Mouse (Mus musculus) CH12.LX (cell line): ENCODE results near the gene Reck.

Experiments
- CTCF ChIP-seq, 2 experiments: IDR thresholded peaks in 1 of 2; conservative IDR thresholded peaks in 1 of 2; 2 replicates each; pipeline ENCODE4 v1.5.1; 2011 to 2012; ENCODE audit warnings: low read depth in 2 of 2, low read length in 2 of 2, improper control_type of control experiment in 1 of 2, inconsistent platforms in 1 of 2, mild to moderate bottlenecking in 1 of 2, moderate library complexity in 1 of 2
- EP300 ChIP-seq: IDR thresholded peaks from 2 replicates; pipeline ENCODE4 v1.6.1; 2011; ENCODE audit warnings: low read length, improper control_type of control experiment
- ETS1 ChIP-seq: conservative IDR thresholded peaks from 2 replicates; pipeline ENCODE4 v1.6.1; 2012; ENCODE audit warnings: low read depth, mild to moderate bottlenecking, inconsistent platforms, low read length, improper control_type of control experiment, moderate library complexity
- MXI1 ChIP-seq: IDR thresholded peaks from 2 replicates; pipeline ENCODE4 v1.6.1; 2011; ENCODE audit warnings: mild to moderate bottlenecking, low read depth, low read length, improper control_type of control experiment
- PAX5 ChIP-seq: IDR thresholded peaks from 2 replicates; pipeline ENCODE4 v1.6.1; 2012; ENCODE audit warnings: low read length, inconsistent platforms, mixed read lengths
- POLR2A ChIP-seq: IDR thresholded peaks from 2 replicates; pipeline ENCODE4 v1.6.1; 2011; ENCODE audit warnings: low read depth, mild to moderate bottlenecking, improper control_type of control experiment, low read length
- POLR2AphosphoS2 ChIP-seq: IDR thresholded peaks from 2 replicates; pipeline ENCODE4 v1.6.1; 2011; ENCODE audit warnings: low read depth, low read length, improper control_type of control experiment
- SMC3 ChIP-seq: IDR thresholded peaks from 2 replicates; pipeline ENCODE4 v1.6.1; 2011; ENCODE audit warnings: low read depth, low read length, improper control_type of control experiment
- ZNF384 ChIP-seq: IDR thresholded peaks from 2 replicates; pipeline ENCODE4 v1.6.1; 2012; ENCODE audit warnings: low read depth, low read length, improper control_type of control experiment, inconsistent platforms

DNA sequence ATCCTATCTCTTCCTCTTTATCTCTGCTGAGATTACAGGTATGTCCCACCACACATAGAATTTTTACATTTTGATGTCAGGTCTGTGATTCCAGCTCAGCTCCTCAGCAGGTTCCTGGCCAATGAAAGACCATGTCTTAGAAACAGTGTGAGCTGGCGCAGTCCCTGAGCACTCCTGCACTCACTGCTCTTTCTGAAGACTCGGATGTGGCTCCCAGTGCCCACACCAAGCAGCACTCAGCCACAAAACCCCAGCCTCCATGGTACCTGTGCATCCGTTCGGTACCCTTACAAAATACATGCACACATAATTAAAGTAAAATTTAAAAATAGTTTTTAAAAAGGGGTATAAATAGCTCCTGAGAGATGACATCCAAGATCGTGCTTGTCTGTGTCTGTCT, 66.0 kb downstream of the Reck start:
- TF ChIP-seq POLR2AphosphoS2 (no peak), POLR2A (no peak), CTCF (conservative IDR thresholded peaks at IDR 0.05 in 1 of 2, IDR thresholded peaks at IDR 0.05 in 1 of 2; ENCODE audit: low read depth in 2 of 2, low read length in 2 of 2) (no peak), PAX5 (no peak), MXI1 (no peak), ETS1 (no peak), SMC3 (no peak), EP300 (no peak), ZNF384 (no peak)
